8 mouse cellular contexts compared by ENCODE assay signal in the genomic region with DNA sequence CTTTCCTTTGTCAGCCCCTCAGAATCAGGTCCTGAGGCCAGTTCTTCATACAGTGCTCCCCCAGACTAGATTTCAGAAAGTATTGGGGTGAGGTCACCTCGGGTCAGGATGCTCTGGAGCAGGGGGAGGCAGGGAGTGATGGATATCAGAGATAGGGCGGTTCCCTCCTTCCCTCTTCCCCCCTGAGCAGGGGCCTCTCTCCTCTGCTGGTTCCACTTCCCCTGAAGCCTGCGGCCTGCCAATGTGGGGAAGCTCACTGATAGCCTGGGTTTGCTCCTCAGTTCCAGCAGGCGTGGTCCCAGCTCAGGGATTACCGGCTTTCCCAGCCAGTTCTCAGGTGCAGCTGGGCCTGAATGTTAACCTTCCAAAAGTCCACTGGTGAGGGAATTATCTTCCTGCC. TPM values are rescaled to one million over a fixed set of nuclear protein-coding genes. Genes with fewer than 3 reads are reported as not detected.
DNase-seq lines count a peak whose midpoint lies in the region; ATAC-seq and TF ChIP-seq lines count a peak whose summit lies in the region.

No protein-coding gene starts in this region.

- peak overlapping the region; percentile 96 for H3K4me3 ChIP-seq in cerebellum, adult 2 months (replicated peaks; ENCODE audit: insufficient read depth, low read depth, low read length)
- H3K4me3 ChIP-seq in hindbrain, embryonic 12.5 days = peak overlapping the region; percentile 83
- peak overlapping the region; percentile 86 for H3K4me3 ChIP-seq in midbrain, embryonic 10.5 days

- peak overlapping the region; percentile 18 for H3K27ac ChIP-seq in cerebellum, adult 2 months (ENCODE audit: insufficient read depth, low read length)
- peak overlapping the region; percentile 99 for H3K27ac ChIP-seq in hindbrain, embryonic 12.5 days
- peak overlapping the region; percentile 97 for H3K27ac ChIP-seq in midbrain, embryonic 10.5 days (replicated peaks)

- ATAC-seq in cerebellum, adult (ENCODE audit: insufficient number of reproducible peaks, low FRiP score, low TSS enrichment) = no peak
- no peak for ATAC-seq in hindbrain, embryonic 12.5 days (ENCODE audit: low FRiP score)

- TF ChIP-seq POLR2A in cerebellum, adult 2 months (IDR thresholded peaks at IDR 0.05; ENCODE audit: borderline replicate concordance, insufficient read depth, low read length) = no peak

- peaks cover 40% of the 10 kb centered on the region for H3K36me3 ChIP-seq in hindbrain, embryonic 12.5 days
- H3K36me3 ChIP-seq in midbrain, embryonic 10.5 days = peaks cover 45% of the 10 kb centered on the region

- H3K9me3 ChIP-seq in hindbrain, embryonic 12.5 days (replicated peaks) = no peaks in the 10 kb centered on the region
- no peaks in the 10 kb centered on the region for H3K9me3 ChIP-seq in midbrain, embryonic 10.5 days (replicated peaks)

- no peak for TF ChIP-seq CTCF in cerebellum, adult 2 months (IDR thresholded peaks at IDR 0.05; ENCODE audit: borderline replicate concordance, insufficient read depth, low read depth, low read length)

- H3K9ac ChIP-seq in hindbrain, embryonic 12.5 days = peak overlapping the region; percentile 94

- peak in 1 of 2 experiments; percentile 32 for DNase-seq in cerebellum, adult 2 months
- peak; percentile 35 to 71 for DNase-seq in spleen, postnatal 4 days (ENCODE audit: low spot score in 2 of 2)
- DNase-seq in spleen, adult 12 weeks (ENCODE audit: low spot score) = no peak
- DNase-seq in midbrain, embryonic 10.5 days (ENCODE audit: low spot score) = no peak
- DNase-seq in layer of hippocampus, adult 11-12 months (ENCODE audit: low spot score) = no peak
- DNase-seq in yolk sac, embryonic 10.5 days (ENCODE audit: low spot score) = no peak

- 12% methylated on average over 5 of the region's 5 CpGs for WGBS in cerebellum, adult 2 months
- WGBS in hindbrain, embryonic 12.5 days = 20% methylated on average over 5 of the region's 5 CpGs
- WGBS in midbrain, embryonic 10.5 days = 42% methylated on average over 5 of the region's 5 CpGs

- no peaks in the 10 kb centered on the region for H3K27me3 ChIP-seq in cerebellum, adult 2 months (ENCODE audit: control insufficient read depth, insufficient read depth, low read length)
- no peaks in the 10 kb centered on the region for H3K27me3 ChIP-seq in hindbrain, embryonic 12.5 days
- H3K27me3 ChIP-seq in midbrain, embryonic 10.5 days (ENCODE audit: low read depth, poor library complexity, severe bottlenecking) = no peaks in the 10 kb centered on the region

- peak overlapping the region; percentile 91 for H3K4me2 ChIP-seq in hindbrain, embryonic 12.5 days (replicated peaks)

- peaks cover 29% of the 10 kb centered on the region for H3K4me1 ChIP-seq in cerebellum, adult 2 months (ENCODE audit: control insufficient read depth, insufficient read depth, low read length)
- peaks cover 52% of the 10 kb centered on the region for H3K4me1 ChIP-seq in hindbrain, embryonic 12.5 days
- peaks cover 59% of the 10 kb centered on the region for H3K4me1 ChIP-seq in midbrain, embryonic 10.5 days

RNA-seq across cellular contexts. Expression of gene Pafah1b3, which starts 14.1 kb away (rescaled TPM):
- polyA plus RNA-seq in cerebellum, adult 2 months (2012; rRNA removed) = 41.9 and 42.6 TPM in 2 replicates
- polyA plus RNA-seq in hindbrain, embryonic 12.5 days (2016; fragmentation: Nextera tagmentation; extraction: Ambion mirVana) = 391 and 405 TPM in 2 replicates
- polyA plus RNA-seq in midbrain, embryonic 10.5 days (2016; fragmentation: Nextera tagmentation; extraction: Ambion mirVana) = 293 and 325 TPM in 2 replicates

RNA-seq across cellular contexts. Expression of gene Cic, which starts 16.1 kb away (rescaled TPM):
- polyA plus RNA-seq in cerebellum, adult 2 months (2012; rRNA removed) = 121 and 124 TPM in 2 replicates
- polyA plus RNA-seq in hindbrain, embryonic 12.5 days (2016; fragmentation: Nextera tagmentation; extraction: Ambion mirVana) = 41.1 and 42.4 TPM in 2 replicates
- 18.5 and 21.7 TPM in 2 replicates for polyA plus RNA-seq in midbrain, embryonic 10.5 days (2016; fragmentation: Nextera tagmentation; extraction: Ambion mirVana)

RNA-seq across cellular contexts. Expression of gene Prr19, which starts 17.6 kb away (rescaled TPM):
- 0.16 and 0.20 TPM in 2 replicates for polyA plus RNA-seq in cerebellum, adult 2 months (2012; rRNA removed)
- 0.87 and 1.1 TPM in 2 replicates for polyA plus RNA-seq in hindbrain, embryonic 12.5 days (2016; fragmentation: Nextera tagmentation; extraction: Ambion mirVana)
- polyA plus RNA-seq in midbrain, embryonic 10.5 days (2016; fragmentation: Nextera tagmentation; extraction: Ambion mirVana) = 1.1 and 1.4 TPM in 2 replicates

RNA-seq across cellular contexts. Expression of gene Tmem145, which starts 22.3 kb away (rescaled TPM):
- 226 and 246 TPM in 2 replicates for polyA plus RNA-seq in cerebellum, adult 2 months (2012; rRNA removed)
- polyA plus RNA-seq in hindbrain, embryonic 12.5 days (2016; fragmentation: Nextera tagmentation; extraction: Ambion mirVana) = 24.3 and 25.9 TPM in 2 replicates
- 2.1 and 5.1 TPM in 2 replicates for polyA plus RNA-seq in midbrain, embryonic 10.5 days (2016; fragmentation: Nextera tagmentation; extraction: Ambion mirVana)

RNA-seq across cellular contexts. Expression of gene Erf, which starts 33.1 kb away (rescaled TPM):
- polyA plus RNA-seq in cerebellum, adult 2 months (2012; rRNA removed) = 14.3 and 14.8 TPM in 2 replicates
- 10.4 and 13.6 TPM in 2 replicates for polyA plus RNA-seq in hindbrain, embryonic 12.5 days (2016; fragmentation: Nextera tagmentation; extraction: Ambion mirVana)
- polyA plus RNA-seq in midbrain, embryonic 10.5 days (2016; fragmentation: Nextera tagmentation; extraction: Ambion mirVana) = 6.9 and 7.3 TPM in 2 replicates

Comparison
In these comparisons a context has a peak if more than half of its experiments do, and no peak if none do; other contexts are left out.
1. DNase-seq: peak in spleen, postnatal 4 days (2 of 2); none in spleen, adult 12 weeks (single experiment), midbrain, embryonic 10.5 days (single experiment), layer of hippocampus, adult 11-12 months (single experiment) and yolk sac, embryonic 10.5 days (single experiment).
2. H3K27ac ChIP-seq: peak in every context shown above with its lines; median percentile 99 in hindbrain, embryonic 12.5 days; 97 in midbrain, embryonic 10.5 days; 18 in cerebellum, adult 2 months.
3. Peak in every context shown above with its lines, with median percentiles within 50 percentile points of each other: H3K4me3 ChIP-seq.